Mouse (Mus musculus) CH12.LX (cell line): ENCODE data around the gene 1700001F09Rik.
"Not testable (repeated sequence)": the region's sequence is repeated elsewhere in the genome, so short reads cannot be mapped to it uniquely, and the experiment has no call there.

Source experiments
- BHLHE40 ChIP-seq: IDR thresholded peaks from 2 replicates; pipeline ENCODE4 v1.6.1; 2011; ENCODE audit warnings: mild to moderate bottlenecking, low read depth, low read length, improper control_type of control experiment
- CTCF ChIP-seq, 2 experiments: IDR thresholded peaks in 1 of 2; conservative IDR thresholded peaks in 1 of 2; 2 replicates each; pipeline ENCODE4 v1.5.1; 2011 to 2012; ENCODE audit warnings: low read depth in 2 of 2, low read length in 2 of 2, improper control_type of control experiment in 1 of 2, inconsistent platforms in 1 of 2, mild to moderate bottlenecking in 1 of 2, moderate library complexity in 1 of 2
- E2F4 ChIP-seq: IDR thresholded peaks from 2 replicates; pipeline ENCODE4 v1.6.1; 2011; ENCODE audit warnings: low read depth, low read length, improper control_type of control experiment; ENCODE audit not compliant: insufficient replicate concordance
- EP300 ChIP-seq: IDR thresholded peaks from 2 replicates; pipeline ENCODE4 v1.6.1; 2011; ENCODE audit warnings: low read length, improper control_type of control experiment
- GABPA ChIP-seq: IDR thresholded peaks from 2 replicates; pipeline ENCODE4 v1.6.1; 2012; ENCODE audit warnings: low read depth, low read length, improper control_type of control experiment, inconsistent platforms; ENCODE audit not compliant: insufficient replicate concordance
- POLR2A ChIP-seq: IDR thresholded peaks from 2 replicates; pipeline ENCODE4 v1.6.1; 2011; ENCODE audit warnings: low read depth, mild to moderate bottlenecking, improper control_type of control experiment, low read length
- USF1 ChIP-seq: IDR thresholded peaks from 2 replicates; pipeline ENCODE4 v1.6.1; 2014; ENCODE audit warnings: low read depth, mild to moderate bottlenecking, inconsistent platforms, low read length, improper control_type of control experiment

DNA sequence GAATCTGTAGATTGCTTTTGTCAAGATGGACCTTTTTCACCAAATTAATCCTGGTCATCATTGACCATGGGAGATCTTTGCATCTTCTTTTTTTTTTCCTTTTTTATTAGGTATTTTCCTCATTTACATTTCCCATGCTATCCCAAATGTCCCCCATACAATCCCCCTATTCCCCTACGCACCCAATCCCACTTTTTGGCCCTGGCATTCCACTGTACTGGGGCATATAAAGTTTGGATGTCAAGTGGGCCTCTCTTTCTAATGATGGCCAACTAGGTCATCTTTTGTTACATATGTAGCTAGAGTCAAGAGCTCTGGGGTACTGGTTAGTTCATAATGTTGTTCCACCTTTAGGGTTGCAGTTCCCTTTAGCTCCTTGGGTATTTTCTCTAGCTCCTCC, 10.0 kb downstream of the 1700001F09Rik start:
- not testable (repeated sequence) for TF ChIP-seq USF1; CTCF (conservative IDR thresholded peaks at IDR 0.05 in 1 of 2, IDR thresholded peaks at IDR 0.05 in 1 of 2; ENCODE audit: low read depth in 2 of 2, low read length in 2 of 2); POLR2A; GABPA; E2F4; BHLHE40; EP300
